Mouse (Mus musculus): ENCODE results near the gene Olfr11. TPM values are rescaled to one million over a fixed set of nuclear protein-coding genes. Genes with fewer than 3 reads are reported as not detected.

Gene Olfr11
- total RNA-seq (2021): not detected
- long read RNA-seq, experiment 1: 0 reads
- long read RNA-seq, experiment 2: 0 reads

GRCm38 (mm10) chr13:21642418-21642817 is at the start of gene Olfr11:
Olfr11 (minus strand) TSS chr13:21642518.
- no peak for DNase-seq
- intact Hi-C loops (cut with DNase I): no loop called here

GRCm38 (mm10) chr13:21677305-21677704 is 35.0 kb upstream of the Olfr11 start, which contains the start of gene Olfr1360:
Olfr1360 (minus strand) TSS chr13:21677405.
- DNase-seq: no peak
- intact Hi-C loops (cut with DNase I): no loop called here

GRCm38 (mm10) chr13:21663286-21663685 is 21.0 kb upstream of the Olfr11 start, which contains the start of gene Olfr1361:
Olfr1361 (minus strand) TSS chr13:21663386.
- DNase-seq: no peak
- intact Hi-C loops (cut with DNase I): no loop called here

GRCm38 (mm10) chr13:21613922-21614321 is 28.4 kb downstream of the Olfr11 start, which contains the start of gene Olfr1362:
Olfr1362 (minus strand) TSS chr13:21614022.
- intact Hi-C loops (cut with DNase I): no loop called here
- no peak for DNase-seq

- no peak for DNase-seq
- intact Hi-C loops (cut with DNase I): no loop called here
Observed at GRCm38 (mm10) chr13:21591618-21592017, 50.7 kb downstream of the Olfr11 start.

Other genes with a start within 250 kb of the Olfr11 start
- 10 to 100 TPM; 14.7 to 14.9 TPM for gene Zkscan3, start 239.8 kb downstream of the Olfr11 start, total RNA-seq (2021)
- gene Pgbd1, start 201.5 kb downstream of the Olfr11 start, total RNA-seq (2021): under 1 TPM; 0.20 to 0.36 TPM
- gene Zscan26, start 188.8 kb downstream of the Olfr11 start, total RNA-seq (2021): 10 to 100 TPM in 1 of 2 experiments, 1 to 10 TPM in 1; 8.8 to 11.9 TPM
- under 1 TPM in 1 of 2 experiments, not detected in 1; 0.17 TPM for gene Nkapl, start 174.0 kb downstream of the Olfr11 start, total RNA-seq (2021)
- gene Zkscan4, start 163.6 kb downstream of the Olfr11 start, total RNA-seq (2021): under 1 TPM; 0.25 to 0.43 TPM
- not detected for gene Gm10065, start 163.1 kb downstream of the Olfr11 start, total RNA-seq (2021)
- gene AK157302, start 147.3 kb downstream of the Olfr11 start, total RNA-seq (2021): 10 to 100 TPM; 21.6 to 22.8 TPM
- 100 to 1,000 TPM; 119 to 122 TPM for gene Gm11273, start 141.1 kb downstream of the Olfr11 start, total RNA-seq (2021)
- 1 to 10 TPM; 4.0 to 6.2 TPM for gene Zkscan8, start 111.4 kb downstream of the Olfr11 start, total RNA-seq (2021)
- not detected for gene Olfr1366, start 99.7 kb downstream of the Olfr11 start, total RNA-seq (2021)
- gene Olfr1535, start 82.6 kb downstream of the Olfr11 start, total RNA-seq (2021): not detected
- gene Olfr1364, start 60.8 kb downstream of the Olfr11 start, total RNA-seq (2021): not detected
- not detected for gene Olfr1362, start 28.5 kb downstream of the Olfr11 start, total RNA-seq (2021)
- gene Olfr1361, start 20.9 kb upstream of the Olfr11 start, total RNA-seq (2021): not detected
- not detected for gene Olfr1360, start 34.9 kb upstream of the Olfr11 start, total RNA-seq (2021)
- not detected for gene Olfr1359, start 55.6 kb upstream of the Olfr11 start, total RNA-seq (2021)
- gene Hist1h2bl, start 73.6 kb upstream of the Olfr11 start, total RNA-seq (2021): 10 to 100 TPM; 10.7 to 18.2 TPM
- gene Hist1h2ai, start 73.9 kb upstream of the Olfr11 start, total RNA-seq (2021): 1 to 10 TPM; 3.3 to 8.8 TPM
- gene Hist1h3h, start 75.1 kb upstream of the Olfr11 start, total RNA-seq (2021): 10 to 100 TPM; 12.6 to 15.0 TPM
- gene Hist1h2bm, start 79.5 kb upstream of the Olfr11 start, total RNA-seq (2021): 1 to 10 TPM; 2.0 to 3.5 TPM
- gene Hist1h4j, start 92.5 kb upstream of the Olfr11 start, total RNA-seq (2021): 1 to 10 TPM; 2.0 to 3.2 TPM
- 10 to 100 TPM; 27.0 to 38.7 TPM for gene Hist1h4k, start 108.0 kb upstream of the Olfr11 start, total RNA-seq (2021)
- 1 to 10 TPM; 2.1 to 4.8 TPM for gene Hist1h2ak, start 111.3 kb upstream of the Olfr11 start, total RNA-seq (2021)
- gene Hist1h2bn, start 111.6 kb upstream of the Olfr11 start, total RNA-seq (2021): 1 to 10 TPM; 6.9 to 9.3 TPM
- gene Hist1h1b, start 138.1 kb upstream of the Olfr11 start, total RNA-seq (2021): 1 to 10 TPM; 4.7 to 6.6 TPM
- gene Hist1h3i, start 140.9 kb upstream of the Olfr11 start, total RNA-seq (2021): 10 to 100 TPM; 11.9 to 24.7 TPM
- gene Hist1h2an, start 144.7 kb upstream of the Olfr11 start, total RNA-seq (2021): 1 to 10 TPM; 1.0 to 2.0 TPM
- 1 to 10 TPM; 3.8 to 6.5 TPM for gene Hist1h2bp, start 144.9 kb upstream of the Olfr11 start, total RNA-seq (2021)
- 10 to 100 TPM; 18.8 to 22.7 TPM for gene Hist1h2bq, start 167.7 kb upstream of the Olfr11 start, total RNA-seq (2021)
- gene Hist1h2ao, start 167.9 kb upstream of the Olfr11 start, total RNA-seq (2021): 1 to 10 TPM in 1 of 2 experiments, under 1 TPM in 1; 0.81 to 6.5 TPM
- 10 to 100 TPM; 61.4 to 75.8 TPM for gene Hist1h4m, start 169.2 kb upstream of the Olfr11 start, total RNA-seq (2021)
- not detected for gene Hist1h4n, start 189.7 kb upstream of the Olfr11 start, total RNA-seq (2021)
- 10 to 100 TPM; 11.5 to 14.3 TPM for gene Hist1h2ap, start 191.0 kb upstream of the Olfr11 start, total RNA-seq (2021)
- 10 to 100 TPM; 19.2 to 22.2 TPM for gene Hist1h2br, start 191.2 kb upstream of the Olfr11 start, total RNA-seq (2021)